Mouse (Mus musculus) heart, adult 2 months (tissue): Measurements from ENCODE around the gene Tlx1.

Experiments
- CTCF ChIP-seq: fragments of 200-600 bp; IDR thresholded peaks from 2 replicates; pipeline ENCODE4 v1.8.1; 2022; ENCODE audit warnings: antibody characterized with exemption, mild to moderate bottlenecking, moderate library complexity
- EP300 ChIP-seq: fragments of 200-500 bp; IDR thresholded peaks from 2 replicates; pipeline ENCODE4 v1.6.1; 2011; ENCODE audit warnings: low read depth, low read length, control low read depth; ENCODE audit not compliant: insufficient read depth

DNA sequence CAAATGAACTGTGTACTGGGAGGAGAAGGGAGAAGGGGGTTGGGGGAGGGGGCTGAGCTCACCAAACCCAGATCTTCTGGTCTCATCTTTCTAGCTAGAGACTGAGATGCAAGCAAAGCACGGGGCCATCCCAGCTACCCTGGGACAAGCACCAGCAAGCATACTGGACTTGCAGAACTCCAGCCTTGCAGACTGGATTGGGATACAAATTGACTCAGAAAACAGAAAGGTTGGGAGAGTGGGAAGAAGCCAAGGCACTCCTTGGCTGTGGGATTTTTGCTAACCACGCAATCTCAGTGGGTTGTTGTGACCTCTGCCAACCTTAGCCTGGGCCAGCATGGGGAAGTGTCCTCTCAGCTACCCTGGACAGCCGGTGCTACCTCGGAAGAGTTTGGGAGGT lies 3.4 kb upstream of the Tlx1 start:
- TF ChIP-seq EP300 (no peak), CTCF (no peak)
